In genomic region chr12:84038691-84039111, GRCm38 (mm10) we compare ENCODE assay signal across 8 mouse cellular contexts. TPM values are rescaled to one million over a fixed set of nuclear protein-coding genes. Genes with fewer than 3 reads are reported as not detected.
DNase-seq lines count a peak whose midpoint lies in the region; ATAC-seq lines count a peak whose summit lies in the region.
"Not testable (repeated sequence)": the region's sequence is repeated elsewhere in the genome, so short reads cannot be mapped to it uniquely, and the experiment has no call there.

TSS of gene Gm49366 (plus strand) at chr12:84038935.

- 2% methylated on average over 39 of the region's 39 CpGs for WGBS in forebrain, embryonic 16.5 days
- WGBS in liver, embryonic 13.5 days (ENCODE audit: insufficient replicate concordance): 2% methylated on average over 39 of the region's 39 CpGs
- 2% methylated on average over 39 of the region's 39 CpGs for WGBS in midbrain, embryonic 15.5 days
- 6% methylated on average over 39 of the region's 39 CpGs for WGBS in stomach, embryonic 16.5 days

- H3K4me2 ChIP-seq in forebrain, embryonic 16.5 days (ENCODE audit: low read length): peak within 1 kb of the TSS; percentile 64
- H3K4me2 ChIP-seq in liver, embryonic 13.5 days: peak within 1 kb of the TSS; percentile 61
- peak within 1 kb of the TSS; percentile 66 for H3K4me2 ChIP-seq in midbrain, embryonic 15.5 days
- peak within 1 kb of the TSS; percentile 65 for H3K4me2 ChIP-seq in stomach, embryonic 16.5 days (ENCODE audit: low read depth, low read length)

- not testable (repeated sequence) for DNase-seq in ES-E14 (ENCODE audit: low read depth, low spot score); liver, embryonic 13.5 days
- DNase-seq in cerebellum, adult 9-11 months: peak; percentile 69
- peak; percentile 46 for DNase-seq in heart, postnatal 4 days
- peak; percentile 75 for DNase-seq in kidney, postnatal 14 days

- H3K27me3 ChIP-seq in forebrain, embryonic 16.5 days (replicated peaks; ENCODE audit: control insufficient read depth, insufficient read depth, low read length); midbrain, embryonic 15.5 days (replicated peaks); stomach, embryonic 16.5 days (ENCODE audit: control insufficient read depth, insufficient read depth, low read length): not testable (repeated sequence)
- H3K27me3 ChIP-seq in liver, embryonic 13.5 days: peaks cover 16% of the 10 kb centered on the region

- in situ Hi-C loops in ES-E14 (cut with MboI; ENCODE audit: low sequenced_read_pairs in 2 of 2, unreplicated experiment in 2 of 2): not testable (repeated sequence)

- peak within 1 kb of the TSS; percentile 66 to 74; a peak in 3 of 4 replicates for H3K4me3 ChIP-seq in ES-E14 (ENCODE audit: insufficient read depth in 1 of 2, low read depth in 1 of 2, low read length in 2 of 2, poor library complexity in 1 of 2, severe bottlenecking in 1 of 2)
- peak within 1 kb of the TSS; percentile 45 for H3K4me3 ChIP-seq in forebrain, embryonic 16.5 days (replicated peaks; ENCODE audit: low read length)
- peak within 1 kb of the TSS; percentile 47 for H3K4me3 ChIP-seq in liver, embryonic 13.5 days (replicated peaks)
- H3K4me3 ChIP-seq in midbrain, embryonic 15.5 days: peak within 1 kb of the TSS; percentile 45
- H3K4me3 ChIP-seq in stomach, embryonic 16.5 days (replicated peaks; ENCODE audit: low read length): peak within 1 kb of the TSS; percentile 50

- peak within 1 kb of the TSS; percentile 75 for H3K9ac ChIP-seq in ES-E14 (ENCODE audit: insufficient read depth, low read depth, low read length, poor library complexity, severe bottlenecking)
- peak within 1 kb of the TSS; percentile 55 for H3K9ac ChIP-seq in forebrain, embryonic 16.5 days (replicated peaks; ENCODE audit: low read depth, low read length)
- H3K9ac ChIP-seq in liver, embryonic 13.5 days: peak within 1 kb of the TSS; percentile 43
- peak within 1 kb of the TSS; percentile 48 for H3K9ac ChIP-seq in midbrain, embryonic 15.5 days
- H3K9ac ChIP-seq in stomach, embryonic 16.5 days (ENCODE audit: low read length): peak within 1 kb of the TSS; percentile 73

- H3K4me1 ChIP-seq in ES-E14 (ENCODE audit: control insufficient read depth in 2 of 2, insufficient read depth in 2 of 2, low read length in 2 of 2, poor library complexity in 1 of 2); forebrain, embryonic 16.5 days (replicated peaks; ENCODE audit: control insufficient read depth, insufficient read depth, low read length); midbrain, embryonic 15.5 days; stomach, embryonic 16.5 days (ENCODE audit: control insufficient read depth, insufficient read depth, low read length): not testable (repeated sequence)
- H3K4me1 ChIP-seq in liver, embryonic 13.5 days (replicated peaks): peaks cover 12% of the 10 kb centered on the region; the same call in 1 of the 2 replicates

- H3K27ac ChIP-seq in ES-E14 (ENCODE audit: insufficient read depth, low read depth, low read length, poor library complexity, severe bottlenecking); forebrain, embryonic 16.5 days (ENCODE audit: low read length); liver, embryonic 13.5 days; midbrain, embryonic 15.5 days; stomach, embryonic 16.5 days (ENCODE audit: low read length): not testable (repeated sequence)

- not testable (repeated sequence) for H3K36me3 ChIP-seq in ES-E14 (ENCODE audit: control insufficient read depth, insufficient read depth, low read length, poor library complexity, severe bottlenecking); forebrain, embryonic 16.5 days (ENCODE audit: control insufficient read depth, insufficient read depth); liver, embryonic 13.5 days; midbrain, embryonic 15.5 days (replicated peaks); stomach, embryonic 16.5 days (ENCODE audit: control insufficient read depth, insufficient read depth, low read length)

- ATAC-seq in forebrain, embryonic 16.5 days: not testable (repeated sequence)
- peak; percentile 61 for ATAC-seq in liver, embryonic 13.5 days (ENCODE audit: low read depth)
- peak; percentile 45; the same call in 1 of the 2 replicates for ATAC-seq in midbrain, embryonic 15.5 days (replicated peaks)
- ATAC-seq in stomach, embryonic 16.5 days (ENCODE audit: insufficient read depth, low FRiP score): peak; percentile 71; the same call in 1 of the 2 replicates

- not testable (repeated sequence) for H3K9me3 ChIP-seq in ES-E14 (ENCODE audit: control insufficient read depth, insufficient read depth, low read depth, low read length); forebrain, embryonic 16.5 days (ENCODE audit: control insufficient read depth, low read length); liver, embryonic 13.5 days (replicated peaks); midbrain, embryonic 15.5 days; stomach, embryonic 16.5 days (replicated peaks; ENCODE audit: control insufficient read depth, low read length)

RNA-seq across cellular contexts. Expression of gene Gm49366, which starts in this region (rescaled TPM):
- total RNA-seq in ES-E14 (2012; rRNA removed): not detected in 2 replicates
- polyA plus RNA-seq in forebrain, embryonic 16.5 days (2015; fragmentation: Nextera tagmentation; extraction: Ambion mirVana): not detected in 2 replicates
- not detected for total RNA-seq in heart, postnatal 4 days (2021)
- polyA plus RNA-seq in liver, embryonic 13.5 days (2015; fragmentation: Nextera tagmentation; extraction: Ambion mirVana): 0.46 TPM in 1 of 2 replicates, not detected in the other
- polyA plus RNA-seq in midbrain, embryonic 15.5 days (2015; fragmentation: Nextera tagmentation; extraction: Ambion mirVana): not detected in 2 replicates
- polyA plus RNA-seq in stomach, embryonic 16.5 days (2015; fragmentation: Nextera tagmentation; extraction: Ambion mirVana): not detected in 2 replicates

Comparison
In these comparisons a context has a peak if more than half of its experiments do, and no peak if none do; other contexts are left out.
1. Peak in DNase-seq in heart, postnatal 4 days; RNA of the gene not detected or under 1 TPM.
2. Peak in ATAC-seq, H3K4me3 ChIP-seq, H3K9ac ChIP-seq and H3K4me2 ChIP-seq in liver, embryonic 13.5 days; RNA of the gene not detected or under 1 TPM.
3. Peak in ATAC-seq, H3K4me3 ChIP-seq, H3K9ac ChIP-seq and H3K4me2 ChIP-seq in midbrain, embryonic 15.5 days; RNA of the gene not detected or under 1 TPM.
4. Peak in ATAC-seq, H3K4me3 ChIP-seq, H3K9ac ChIP-seq and H3K4me2 ChIP-seq in stomach, embryonic 16.5 days; RNA of the gene not detected or under 1 TPM.